Mouse (Mus musculus): ENCODE results near the gene Rpusd1. TPM values are rescaled to one million over a fixed set of nuclear protein-coding genes. Genes with fewer than 3 reads are reported as not detected.
"Not testable (repeated sequence)": the region's sequence is repeated elsewhere in the genome, so short reads cannot be mapped to it uniquely, and the experiment has no call there.

Gene Rpusd1
- polyA plus RNA-seq, 1 experiment from 2014 or later: 30.1 TPM

GRCm38 (mm10) chr17:25741471-25741870 lies 14.0 kb downstream of the Rpusd1 start:
- not testable (repeated sequence) for H3K4me2 ChIP-seq; H3K4me3 ChIP-seq; H3K27me3 ChIP-seq; H3K36me3 ChIP-seq; H3K27ac ChIP-seq (replicated peaks); H3K9ac ChIP-seq; H3K9me3 ChIP-seq; H3K4me1 ChIP-seq (replicated peaks); ATAC-seq (ENCODE audit: low FRiP score, low read depth)
- WGBS: 69% methylated on average over 12 of the region's 12 CpGs

DNA sequence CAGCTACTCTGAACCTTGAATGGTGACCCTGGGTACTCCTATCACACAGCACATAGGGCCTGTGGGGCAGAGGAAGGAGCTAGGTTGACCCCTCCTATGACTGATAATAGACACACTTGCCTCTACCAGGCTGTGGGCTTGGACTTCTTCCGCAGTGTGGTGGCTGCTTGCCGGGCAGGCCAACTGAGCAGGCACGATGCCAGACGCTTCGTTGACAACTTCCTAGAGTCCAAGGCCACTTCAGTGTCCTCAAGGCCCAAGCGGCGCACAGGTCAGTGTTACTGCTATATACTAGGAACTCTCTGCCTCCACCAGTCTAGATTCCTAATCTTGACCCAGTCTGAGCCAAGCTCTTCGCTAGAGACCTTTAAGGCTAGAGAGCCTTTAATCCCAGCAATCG lies 16.4 kb downstream of the Rpusd1 start:
- WGBS: 94% methylated on average over 9 of the region's 9 CpGs
- H3K4me3 ChIP-seq: no peak overlapping the region
- no peaks in the 10 kb centered on the region for H3K4me1 ChIP-seq (replicated peaks)
- no peaks in the 10 kb centered on the region for H3K27me3 ChIP-seq
- H3K36me3 ChIP-seq: no peaks in the 10 kb centered on the region
- H3K9ac ChIP-seq: no peak overlapping the region
- no peaks in the 10 kb centered on the region for H3K9me3 ChIP-seq
- ATAC-seq (ENCODE audit: low FRiP score, low read depth): no peak
- no peak overlapping the region for H3K27ac ChIP-seq (replicated peaks)
- no peak overlapping the region for H3K4me2 ChIP-seq

- H3K4me1 ChIP-seq (replicated peaks): no peaks in the 10 kb centered on the region
- H3K36me3 ChIP-seq: no peaks in the 10 kb centered on the region
- no peaks in the 10 kb centered on the region for H3K27me3 ChIP-seq
- H3K27ac ChIP-seq (replicated peaks): no peak overlapping the region
- H3K9ac ChIP-seq: no peak overlapping the region
- 87% methylated on average over 10 of the region's 10 CpGs for WGBS
- no peak overlapping the region for H3K4me2 ChIP-seq
- no peak overlapping the region for H3K4me3 ChIP-seq
- no peaks in the 10 kb centered on the region for H3K9me3 ChIP-seq
- no peak for ATAC-seq (ENCODE audit: low FRiP score, low read depth)
These were observed 16.8 kb downstream of the Rpusd1 start for GRCm38 (mm10) chr17:25744311-25744710.

GRCm38 (mm10) chr17:25748238-25748637 lies 20.8 kb downstream of the Rpusd1 start:
- ATAC-seq (ENCODE audit: low FRiP score, low read depth): no peak
- WGBS: 91% methylated on average over 4 of the region's 4 CpGs
- no peaks in the 10 kb centered on the region for H3K9me3 ChIP-seq

GRCm38 (mm10) chr17:25749314-25749713 lies 21.8 kb downstream of the Rpusd1 start:
- Histone ChIP-seq H3K36me3 (no peaks in the 10 kb centered on the region), H3K27ac (replicated peaks) (no peak overlapping the region), H3K4me2 (no peak overlapping the region), H3K9ac (no peak overlapping the region), H3K4me1 (replicated peaks) (peaks cover 7% of the 10 kb centered on the region; the same call in 1 of the 2 replicates), H3K27me3 (no peaks in the 10 kb centered on the region), H3K4me3 (no peak overlapping the region), H3K9me3 (no peaks in the 10 kb centered on the region)
- ATAC-seq (ENCODE audit: low FRiP score, low read depth): no peak
- 86% methylated on average over 6 of the region's 6 CpGs for WGBS

More at GRCm38 (mm10) chr17:25748238-25748637, 20.8 kb downstream of the Rpusd1 start:
- peaks cover 7% of the 10 kb centered on the region; the same call in 1 of the 2 replicates for H3K4me1 ChIP-seq (replicated peaks)
- no peak overlapping the region for H3K4me3 ChIP-seq
- no peak overlapping the region for H3K4me2 ChIP-seq
- no peaks in the 10 kb centered on the region for H3K36me3 ChIP-seq
- H3K9ac ChIP-seq: no peak overlapping the region
- no peak overlapping the region for H3K27ac ChIP-seq (replicated peaks)
- no peaks in the 10 kb centered on the region for H3K27me3 ChIP-seq

DNA sequence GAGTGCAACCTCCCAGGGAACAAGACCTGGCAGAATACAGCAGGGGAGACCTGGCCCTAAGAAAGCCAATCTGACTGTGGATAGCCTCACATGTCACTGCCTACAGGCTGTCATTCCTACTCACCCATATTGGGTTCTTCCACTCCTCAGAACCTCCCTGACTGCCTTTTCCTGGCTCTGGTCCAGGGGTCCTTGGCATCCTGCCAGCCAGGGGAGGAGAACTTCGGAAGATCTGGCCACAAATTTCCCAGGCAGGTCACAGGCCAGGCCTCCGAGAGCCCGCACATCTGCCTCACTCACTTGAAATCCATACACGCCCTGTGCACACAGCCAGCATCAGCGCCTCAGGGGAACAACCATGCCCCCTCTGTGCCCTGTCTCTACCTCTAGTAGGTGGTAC lies 24.0 kb downstream of the Rpusd1 start:
- 57% methylated on average over 5 of the region's 5 CpGs for WGBS
- Histone ChIP-seq H3K9ac (no peak overlapping the region), H3K4me3 (no peak overlapping the region), H3K27ac (replicated peaks) (no peak overlapping the region), H3K9me3 (no peaks in the 10 kb centered on the region), H3K4me2 (no peak overlapping the region), H3K27me3 (no peaks in the 10 kb centered on the region), H3K36me3 (no peaks in the 10 kb centered on the region), H3K4me1 (replicated peaks) (peaks cover 7% of the 10 kb centered on the region; the same call in 1 of the 2 replicates)
- no peak for ATAC-seq (ENCODE audit: low FRiP score, low read depth)

DNA sequence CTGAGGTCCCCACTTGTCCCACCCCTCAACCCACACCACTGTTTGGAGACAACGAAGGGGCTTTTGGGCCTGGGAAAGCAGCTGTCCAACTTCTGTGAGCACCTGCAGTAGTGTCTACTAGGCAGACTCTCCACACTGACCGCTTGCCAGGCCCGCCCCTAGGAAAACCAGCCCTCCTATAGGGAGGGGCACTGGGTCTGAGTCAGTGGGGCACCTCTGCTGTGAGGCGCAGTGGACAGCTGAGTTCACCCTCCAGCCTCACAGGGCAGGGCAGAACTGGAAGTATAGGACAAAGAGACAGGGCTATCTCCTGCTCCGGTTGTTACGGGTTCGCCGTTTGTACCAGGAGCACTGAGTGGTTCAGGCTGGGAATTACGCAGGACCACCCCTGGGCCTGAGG lies 26.8 kb downstream of the Rpusd1 start, which contains the start of gene Msln:
Gene Msln, minus strand, starts transcription at position 138 of the 400 bp plus-strand sequence.
- H3K9me3 ChIP-seq: no peaks in the 10 kb centered on the region
- H3K36me3 ChIP-seq: no peaks in the 10 kb centered on the region
- H3K4me2 ChIP-seq: no peak within 1 kb of the TSS
- no peaks in the 10 kb centered on the region for H3K27me3 ChIP-seq
- H3K27ac ChIP-seq (replicated peaks): no peak within 1 kb of the TSS
- H3K4me1 ChIP-seq (replicated peaks): peaks cover 7% of the 10 kb centered on the region; the same call in 1 of the 2 replicates
- WGBS: 88% methylated on average over 9 of the region's 9 CpGs
- H3K4me3 ChIP-seq: no peak within 1 kb of the TSS
- H3K9ac ChIP-seq: no peak within 1 kb of the TSS
- ATAC-seq (ENCODE audit: low FRiP score, low read depth): no peak

DNA sequence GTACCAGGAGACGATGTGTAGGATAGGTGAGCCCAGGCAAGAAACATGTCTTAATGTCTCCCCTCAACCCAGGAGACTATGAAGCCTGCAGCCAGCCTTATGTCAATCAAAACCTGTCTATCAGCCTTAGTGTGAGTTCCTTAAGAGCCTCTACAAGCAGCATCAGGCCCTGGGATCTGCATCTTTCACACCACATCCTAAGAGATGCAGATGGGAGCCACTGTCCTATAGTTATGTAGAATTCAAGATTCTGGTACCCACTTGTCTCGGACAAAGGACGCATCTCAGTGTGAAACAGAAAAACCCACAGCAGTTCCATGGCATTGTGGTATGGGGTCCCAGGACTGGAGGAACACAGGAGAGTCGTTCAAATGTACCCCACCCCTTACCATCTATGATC lies 27.6 kb downstream of the Rpusd1 start:
- ATAC-seq (ENCODE audit: low FRiP score, low read depth): no peak
- no peak overlapping the region for H3K9ac ChIP-seq
- no peak overlapping the region for H3K4me2 ChIP-seq
- H3K4me1 ChIP-seq (replicated peaks): peaks cover 7% of the 10 kb centered on the region; the same call in 1 of the 2 replicates
- no peaks in the 10 kb centered on the region for H3K27me3 ChIP-seq
- WGBS: 80% methylated on average over 4 of the region's 4 CpGs
- H3K4me3 ChIP-seq: no peak overlapping the region
- H3K27ac ChIP-seq (replicated peaks): no peak overlapping the region
- no peaks in the 10 kb centered on the region for H3K36me3 ChIP-seq
- no peaks in the 10 kb centered on the region for H3K9me3 ChIP-seq

- Histone ChIP-seq H3K9me3 (no peaks in the 10 kb centered on the region), H3K36me3 (no peaks in the 10 kb centered on the region), H3K27ac (replicated peaks) (no peak overlapping the region), H3K4me3 (no peak overlapping the region), H3K9ac (no peak overlapping the region), H3K4me2 (no peak overlapping the region), H3K27me3 (no peaks in the 10 kb centered on the region), H3K4me1 (replicated peaks) (peaks cover 7% of the 10 kb centered on the region; the same call in 1 of the 2 replicates)
- ATAC-seq (ENCODE audit: low FRiP score, low read depth): no peak
- 77% methylated on average over 4 of the region's 4 CpGs for WGBS
These were observed 28.3 kb downstream of the Rpusd1 start for GRCm38 (mm10) chr17:25755627-25756377.

DNA sequence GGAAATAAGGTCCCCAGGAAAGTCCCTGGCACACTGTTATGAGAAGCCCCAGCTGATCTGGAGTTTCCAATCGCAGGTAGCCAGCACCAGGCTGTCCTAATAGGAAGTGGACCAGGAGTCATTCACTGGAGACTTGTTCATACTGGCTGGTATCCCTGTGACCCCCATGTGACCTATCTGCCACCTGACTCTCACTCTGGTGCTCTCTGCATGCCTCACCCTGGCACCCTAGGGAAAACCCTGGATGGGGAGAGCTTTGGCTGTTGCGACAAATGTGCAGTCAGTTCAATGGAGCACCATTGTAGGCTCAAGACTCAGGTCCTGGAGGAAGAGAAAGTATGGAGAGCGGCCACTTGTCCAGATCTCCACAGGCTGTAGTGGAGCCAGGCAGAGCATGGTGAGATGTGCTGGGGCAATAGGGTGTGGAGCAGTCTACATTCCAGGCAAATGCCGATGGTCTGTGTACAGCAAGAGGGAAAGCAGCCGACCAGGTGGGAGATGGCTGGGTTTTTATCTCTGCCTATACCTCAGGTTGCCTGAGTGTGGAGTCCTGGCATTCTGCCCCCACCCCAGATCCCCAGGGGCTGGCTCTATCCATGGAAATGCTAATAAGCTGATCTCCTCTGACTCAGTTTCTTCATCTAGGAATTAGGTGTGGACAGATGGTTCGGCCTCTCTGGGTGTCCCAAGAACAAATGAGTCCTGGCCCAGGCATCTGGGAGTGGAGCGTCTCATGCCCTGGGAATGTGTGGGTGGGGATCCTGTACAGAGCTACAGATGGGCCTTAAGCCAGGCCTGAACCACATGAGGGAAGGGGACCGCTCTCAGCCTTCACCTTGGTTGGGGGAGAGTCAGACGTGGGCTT lies 29.1 kb downstream of the Rpusd1 start:
- no peak overlapping the region for H3K27ac ChIP-seq (replicated peaks)
- WGBS: 83% methylated on average over 9 of the region's 9 CpGs
- peaks cover 2% of the 10 kb centered on the region; the same call in 1 of the 2 replicates for H3K4me1 ChIP-seq (replicated peaks)
- H3K36me3 ChIP-seq: no peaks in the 10 kb centered on the region
- no peaks in the 10 kb centered on the region for H3K27me3 ChIP-seq
- no peak overlapping the region for H3K4me3 ChIP-seq
- no peak overlapping the region for H3K9ac ChIP-seq
- H3K9me3 ChIP-seq: no peaks in the 10 kb centered on the region
- no peak overlapping the region for H3K4me2 ChIP-seq
- no peak for ATAC-seq (ENCODE audit: low FRiP score, low read depth)

- Histone ChIP-seq H3K4me2 (no peak overlapping the region), H3K4me3 (no peak overlapping the region), H3K9me3 (no peaks in the 10 kb centered on the region), H3K4me1 (replicated peaks) (no peaks in the 10 kb centered on the region), H3K9ac (no peak overlapping the region), H3K27me3 (no peaks in the 10 kb centered on the region), H3K27ac (replicated peaks) (no peak overlapping the region), H3K36me3 (no peaks in the 10 kb centered on the region)
- no peak for ATAC-seq (ENCODE audit: low FRiP score, low read depth)
- WGBS: 75% methylated on average over 3 of the region's 3 CpGs
These were observed 30.2 kb downstream of the Rpusd1 start for GRCm38 (mm10) chr17:25757691-25758090.

- Histone ChIP-seq H3K36me3 (no peaks in the 10 kb centered on the region), H3K9ac (no peak overlapping the region), H3K27me3 (no peaks in the 10 kb centered on the region), H3K4me1 (replicated peaks) (no peaks in the 10 kb centered on the region), H3K4me3 (no peak overlapping the region), H3K4me2 (no peak overlapping the region), H3K9me3 (no peaks in the 10 kb centered on the region), H3K27ac (replicated peaks) (no peak overlapping the region)
- no peak for ATAC-seq (ENCODE audit: low FRiP score, low read depth)
- 79% methylated on average over 8 of the region's 8 CpGs for WGBS
These were observed 32.7 kb downstream of the Rpusd1 start for GRCm38 (mm10) chr17:25760148-25760547.
